Mouse (Mus musculus): ENCODE data around the gene Kcne1.
A peak's percentile ranks its signal among the peaks of the same experiment; 100 is the strongest.

Kcne1 gene

DNA sequence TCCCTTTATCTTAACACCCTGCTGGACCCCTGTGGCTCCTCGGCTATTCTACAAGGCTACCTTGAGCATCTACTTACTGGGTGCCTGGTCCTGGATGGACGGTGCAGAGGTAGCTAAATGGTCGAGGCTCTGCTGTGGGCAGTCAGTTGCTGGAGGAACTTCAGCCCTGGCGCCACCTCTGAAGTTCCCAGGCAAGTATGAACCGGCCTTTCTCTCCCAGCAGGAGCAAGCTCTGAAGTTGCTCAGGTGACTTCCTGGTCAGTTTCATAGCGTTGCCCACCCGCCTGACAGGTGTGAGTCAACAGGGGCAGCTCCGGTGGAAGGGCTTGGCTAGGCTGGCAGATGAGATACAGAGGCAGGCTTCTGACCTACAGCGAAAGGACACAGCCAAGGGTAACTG, at the start of gene Kcne1:
Gene Kcne1, minus strand, starts transcription at position 240 of the 400 bp plus-strand sequence.
- DNase-seq (ENCODE audit: low read depth) = no peak

DNA sequence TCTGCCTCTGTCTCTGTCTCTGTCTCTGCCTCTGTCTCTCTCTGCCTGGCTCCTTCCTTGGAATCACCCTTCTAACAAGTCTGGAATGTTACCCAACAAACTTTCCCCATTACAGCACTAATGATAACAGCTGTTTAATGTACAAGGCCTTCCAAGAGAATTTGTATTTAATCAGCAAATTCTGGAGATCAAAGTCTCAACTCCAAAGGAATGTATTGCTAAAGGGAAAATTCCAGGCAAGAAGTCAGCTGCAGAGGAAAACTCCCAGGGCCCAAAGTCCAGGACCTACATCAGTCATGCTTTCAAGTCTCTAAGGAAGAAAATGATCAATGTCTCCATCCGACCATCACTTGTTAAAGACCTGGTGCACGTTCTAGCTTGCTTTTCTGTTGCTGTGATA, 48.6 kb upstream of the Kcne1 start:
- DNase-seq (ENCODE audit: low read depth) = no peak

DNA sequence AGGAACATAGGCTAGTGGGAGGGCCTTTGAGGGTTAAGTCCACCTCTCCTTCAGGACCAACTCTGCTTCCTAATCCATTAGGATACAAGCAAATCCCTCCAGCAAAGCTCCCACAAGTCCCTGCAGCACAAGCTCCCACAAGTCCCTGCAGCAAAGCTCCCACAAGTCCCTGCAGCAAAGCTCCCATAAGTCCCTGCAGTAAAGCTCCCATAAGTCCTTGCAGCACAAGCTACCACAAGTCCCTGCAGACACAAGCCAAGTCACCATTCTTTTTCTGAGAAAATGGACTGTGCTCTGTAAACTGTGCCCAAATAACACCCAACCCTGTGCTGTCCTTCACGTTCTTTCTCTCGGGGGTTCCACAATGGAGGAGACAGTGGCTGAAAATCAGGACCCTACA, 44.9 kb upstream of the Kcne1 start:
- DNase-seq (ENCODE audit: low read depth) = no peak

DNA sequence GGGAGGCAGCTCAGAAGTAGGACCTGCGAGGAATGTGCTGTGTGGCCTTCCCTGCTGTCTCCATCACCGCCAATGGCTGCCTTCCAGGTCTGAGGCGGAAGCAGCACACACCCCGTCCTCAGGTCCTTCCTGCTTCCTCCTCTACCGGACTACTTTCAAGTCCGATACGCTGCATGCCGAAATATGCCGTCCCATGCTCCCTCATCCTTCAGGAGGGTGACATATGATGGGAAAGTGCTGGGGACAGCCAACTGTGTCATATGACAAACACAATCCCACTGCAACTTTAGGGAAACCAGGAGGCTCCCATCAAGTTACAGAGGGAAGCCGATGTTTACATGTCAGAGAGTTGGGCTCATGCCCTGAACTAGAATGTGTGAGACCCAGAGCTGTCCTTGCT, 43.8 kb upstream of the Kcne1 start:
- no peak for DNase-seq (ENCODE audit: low read depth)

DNA sequence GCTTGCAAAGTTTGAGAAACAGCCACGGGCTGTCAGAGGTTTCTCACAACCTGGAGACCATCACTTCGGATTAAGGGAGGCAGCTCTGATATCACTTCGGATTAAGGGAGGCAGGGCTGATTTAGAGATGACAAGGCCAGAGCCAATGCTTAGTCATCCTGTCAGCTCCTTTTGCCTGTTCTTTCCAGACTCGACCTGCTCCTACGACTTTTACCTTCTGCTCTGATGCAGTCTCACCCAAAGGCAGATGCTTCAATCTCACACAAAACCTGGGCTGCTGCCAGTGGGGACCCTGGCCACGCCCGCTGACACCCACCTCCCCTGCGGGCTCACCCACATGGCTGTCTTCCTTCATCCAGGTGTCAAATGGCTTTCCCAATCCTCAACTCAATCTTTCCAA, 42.9 kb upstream of the Kcne1 start:
- no peak for DNase-seq (ENCODE audit: low read depth)

DNA sequence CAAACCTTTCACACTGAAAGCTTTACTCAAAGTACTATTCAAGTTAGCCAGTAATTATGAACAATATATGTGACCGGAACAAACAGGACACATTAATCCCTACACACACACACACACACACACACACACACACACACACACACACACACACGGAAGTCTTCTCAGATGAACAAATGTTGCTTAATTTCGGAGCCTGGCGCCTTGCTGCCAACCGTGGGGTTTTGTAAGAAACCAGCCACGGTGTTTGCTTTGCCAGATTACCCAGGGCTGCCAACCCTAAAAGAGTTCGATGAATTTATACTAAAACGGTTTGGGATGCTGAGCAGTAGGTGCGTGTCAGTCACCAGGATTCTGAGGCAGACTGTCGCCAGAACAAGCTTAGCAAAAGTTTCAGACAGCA, 41.9 kb upstream of the Kcne1 start:
- no peak for DNase-seq (ENCODE audit: low read depth)

DNA sequence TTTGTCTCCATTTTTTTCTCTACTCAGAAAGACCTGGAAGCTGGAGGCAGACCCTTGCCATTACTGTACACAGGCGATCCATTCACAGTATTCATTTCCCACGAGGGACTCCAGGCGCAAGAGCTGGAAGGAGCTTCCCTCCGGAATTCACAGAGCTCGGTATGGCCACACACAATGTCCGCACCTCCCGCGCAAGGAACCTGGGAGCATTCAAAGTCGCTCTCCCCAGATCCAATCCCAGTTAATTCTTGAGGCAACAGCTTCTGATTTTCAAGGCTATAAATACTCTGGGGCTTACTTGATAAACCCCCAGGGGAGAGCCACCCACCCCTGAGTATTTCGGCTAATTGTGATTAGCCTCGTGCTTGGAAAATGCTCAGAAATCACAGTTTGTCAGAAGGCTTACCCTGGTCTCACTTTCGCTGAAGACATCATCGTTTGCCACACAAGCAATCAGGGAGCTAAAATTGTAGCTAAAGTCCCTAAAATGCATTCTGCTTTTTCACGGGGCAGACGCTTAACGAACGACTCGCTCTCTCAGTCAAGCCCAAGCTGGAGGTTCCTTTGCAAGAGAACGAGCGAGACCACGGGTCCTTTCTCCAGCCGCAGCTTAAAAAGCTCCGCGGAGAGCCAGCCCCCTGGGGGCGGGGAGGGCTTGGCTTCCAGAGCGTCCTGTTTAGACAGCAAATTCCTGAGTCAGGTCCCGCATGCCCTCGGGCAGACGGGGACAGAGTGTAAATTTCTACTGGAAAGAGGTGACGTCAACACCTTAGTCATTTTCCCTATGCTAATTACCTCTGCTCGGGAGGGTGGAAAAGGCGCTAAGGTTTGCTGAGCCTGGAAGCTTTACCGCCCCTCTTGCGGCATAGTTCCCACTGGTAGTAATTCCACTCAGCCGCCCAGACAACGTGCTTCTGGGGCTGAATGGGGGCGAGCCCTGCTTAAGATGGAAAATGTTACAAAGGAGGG, 40.5 kb upstream of the Kcne1 start:
- DNase-seq (ENCODE audit: low read depth) = no peak

DNA sequence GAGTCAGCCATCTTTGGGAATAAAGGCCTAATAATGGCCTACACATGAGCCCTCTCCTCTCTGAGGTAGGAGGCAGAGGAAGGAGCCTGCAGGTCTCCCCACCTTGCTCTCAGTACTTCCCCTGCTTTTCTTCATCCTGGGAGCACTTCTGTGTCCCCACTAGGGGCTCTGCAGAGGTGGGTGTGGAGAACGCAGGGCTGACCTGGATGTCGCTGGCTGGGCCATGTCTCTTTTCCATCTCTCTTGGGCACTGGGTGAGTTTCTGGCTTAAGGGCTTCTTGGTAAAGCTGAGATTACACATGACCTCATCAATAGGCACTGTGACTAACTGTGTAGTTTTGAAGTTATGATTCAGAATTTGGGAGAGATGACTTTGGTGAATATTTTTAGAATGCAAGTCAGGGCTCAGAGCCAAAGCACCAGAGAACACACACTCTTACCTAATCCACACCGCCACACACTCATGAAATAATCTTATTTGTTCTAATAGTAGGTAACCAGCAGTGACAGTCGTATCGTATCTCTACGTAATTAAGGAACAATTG, 39.4 kb upstream of the Kcne1 start:
- no peak for DNase-seq (ENCODE audit: low read depth)

DNA sequence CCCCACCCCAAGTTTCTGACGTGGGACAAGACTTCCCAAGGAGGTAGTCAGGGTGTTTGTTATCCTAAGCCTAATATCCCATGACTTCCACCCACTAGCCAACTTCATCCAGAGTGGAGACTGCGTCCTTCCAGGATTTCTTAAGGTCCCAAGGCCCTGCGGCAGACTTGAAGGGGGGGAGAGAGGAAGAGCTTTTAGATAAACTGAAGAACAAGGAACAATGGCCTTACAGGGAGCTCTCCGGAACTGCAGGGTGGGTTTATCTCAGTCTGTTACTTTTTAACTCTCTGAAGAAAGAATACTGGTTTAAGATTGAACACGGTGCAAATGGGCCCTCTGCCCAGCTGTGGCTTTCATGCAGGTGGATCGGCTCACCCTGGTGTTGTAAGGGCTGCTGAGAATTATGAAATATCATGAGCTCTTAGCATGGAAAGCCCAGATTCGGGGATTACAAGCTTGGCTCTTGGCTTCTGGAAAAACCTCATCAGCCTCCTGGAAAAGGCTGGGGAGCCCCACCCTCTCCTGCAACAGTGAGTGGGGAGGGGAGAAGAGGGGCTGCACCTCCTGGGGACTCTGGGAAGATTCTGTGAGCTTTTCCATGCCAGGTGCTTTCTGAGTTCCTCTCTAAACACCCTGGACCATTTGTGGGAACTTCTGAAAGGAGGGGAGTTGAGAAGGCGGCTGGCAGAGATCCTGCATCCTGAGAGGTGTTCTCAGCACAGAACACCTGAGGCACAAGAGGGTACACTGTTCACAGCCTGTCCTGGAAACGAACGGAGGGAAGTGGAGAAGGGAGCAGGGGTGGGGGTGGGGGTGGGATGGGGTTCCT, 38.7 kb upstream of the Kcne1 start:
- no peak for DNase-seq (ENCODE audit: low read depth)

DNA sequence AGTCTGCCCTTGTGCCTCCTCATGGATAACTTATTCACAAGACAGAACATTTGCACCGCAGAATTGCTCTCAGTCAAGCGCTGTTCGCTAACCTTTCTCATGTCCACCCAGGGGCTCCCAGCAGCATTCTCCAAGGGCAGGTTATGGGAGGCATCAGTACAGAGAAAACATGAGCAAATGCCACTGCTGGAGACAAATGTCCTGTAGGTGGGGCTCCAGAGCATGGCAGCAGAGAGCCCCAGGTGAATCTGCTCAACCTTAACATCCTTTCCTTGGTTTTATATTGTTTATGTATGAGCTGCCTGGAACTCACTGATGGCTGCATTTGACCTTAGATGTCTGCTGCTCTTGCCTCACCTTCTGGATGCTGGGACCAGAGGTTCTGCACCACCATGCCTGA, 34.5 kb upstream of the Kcne1 start:
- DNase-seq (ENCODE audit: low read depth) = no peak

DNA sequence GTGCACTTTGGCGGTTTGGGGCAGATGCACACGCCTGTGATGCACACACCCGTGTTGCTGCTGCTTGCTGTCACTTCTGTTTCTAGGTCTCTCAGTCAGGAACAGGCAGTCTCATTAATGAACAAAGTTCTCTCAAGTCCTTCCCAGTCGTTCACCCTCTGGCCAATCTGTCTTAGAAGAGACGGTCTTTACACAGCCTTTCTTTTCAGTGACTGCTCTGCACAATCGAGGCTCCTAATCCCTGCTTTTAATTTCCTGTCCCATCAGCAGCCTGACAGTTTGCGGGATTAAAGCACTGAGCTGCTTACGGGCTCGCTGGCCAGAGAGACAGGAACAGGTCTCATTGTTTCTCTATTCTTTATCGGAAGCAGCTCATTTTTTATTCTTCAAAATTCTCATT, 28.4 kb upstream of the Kcne1 start:
- no peak for DNase-seq (ENCODE audit: low read depth)

DNA sequence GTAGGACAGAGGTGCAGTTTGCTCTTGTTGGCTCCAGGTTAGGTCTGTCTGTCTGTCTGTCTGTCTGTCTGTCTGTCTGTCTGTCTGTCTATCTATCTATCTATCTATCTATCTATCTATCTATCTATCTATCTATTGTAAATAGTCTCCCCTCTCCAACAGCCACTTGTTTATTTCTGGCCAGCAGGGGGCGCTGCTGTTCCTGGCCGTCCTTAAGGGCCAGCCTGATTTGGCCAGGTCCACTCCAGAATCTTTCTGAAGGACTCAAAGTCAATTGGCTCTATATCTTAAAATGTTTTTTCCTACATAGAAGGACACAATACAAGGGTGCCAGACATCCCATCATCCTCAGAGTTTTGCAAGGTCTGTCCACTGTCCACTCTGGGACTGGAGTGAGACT, 25.8 kb upstream of the Kcne1 start:
- peak; percentile 27 for DNase-seq (ENCODE audit: low read depth)

DNA sequence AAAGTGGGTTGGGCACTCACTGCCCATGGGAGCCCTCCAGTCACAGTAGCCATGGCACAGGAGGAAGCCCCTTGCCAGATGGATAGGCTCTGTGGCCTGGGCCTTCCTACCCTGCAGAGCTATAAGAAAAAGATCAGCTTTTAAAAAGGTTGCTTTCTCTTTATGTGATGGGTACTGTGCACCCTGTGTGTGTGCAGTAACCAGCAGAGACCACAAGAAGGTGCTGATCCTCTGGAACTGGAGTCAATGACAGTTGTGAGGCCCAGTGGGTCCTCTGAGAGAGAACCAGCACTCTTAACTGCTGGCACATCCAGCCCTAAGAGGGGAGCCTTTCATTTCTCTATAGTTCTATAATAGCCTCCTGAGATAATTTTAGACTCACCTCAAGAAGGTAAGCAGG, 24.1 kb upstream of the Kcne1 start:
- no peak for DNase-seq (ENCODE audit: low read depth)

DNA sequence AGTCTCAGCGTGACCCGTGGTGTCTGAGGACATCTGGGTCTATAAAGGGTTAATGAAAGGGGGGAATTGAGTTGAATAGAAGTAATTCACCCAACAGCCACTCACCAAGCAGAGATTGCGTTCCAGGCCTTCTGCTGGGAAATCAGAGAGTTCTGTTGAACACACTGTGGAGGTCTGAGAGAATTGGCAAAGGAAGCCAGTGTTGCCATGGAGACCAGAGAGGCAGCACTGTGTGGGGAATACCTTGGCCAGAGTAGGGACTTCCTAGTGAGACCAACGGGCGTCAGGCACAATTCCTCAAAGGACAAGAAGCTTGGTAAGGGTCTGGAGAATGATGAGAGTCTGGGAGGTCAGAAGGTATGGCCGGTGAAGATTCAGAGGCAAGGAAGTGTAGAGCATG, 23.2 kb upstream of the Kcne1 start:
- no peak for DNase-seq (ENCODE audit: low read depth)

DNA sequence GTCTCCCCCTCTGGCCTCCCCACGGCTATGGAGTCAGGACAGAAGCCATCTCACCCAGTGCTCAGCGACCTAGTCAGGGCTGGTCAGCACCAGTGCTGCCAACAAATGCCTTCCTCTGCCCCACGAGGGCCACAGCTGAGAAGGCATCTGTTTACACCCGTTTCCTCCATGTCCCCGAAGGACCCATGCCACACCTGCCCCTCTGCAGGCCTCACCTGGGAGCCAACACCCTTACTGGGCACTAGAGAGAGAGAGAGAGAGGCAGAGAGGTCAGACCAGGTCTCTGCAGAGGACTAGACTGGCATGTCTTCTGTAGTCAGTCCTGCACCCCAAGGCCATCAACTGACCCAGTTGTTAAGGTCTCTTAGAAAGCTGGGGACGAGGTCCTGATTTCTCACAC, 21.8 kb upstream of the Kcne1 start:
- no peak for DNase-seq (ENCODE audit: low read depth)

DNA sequence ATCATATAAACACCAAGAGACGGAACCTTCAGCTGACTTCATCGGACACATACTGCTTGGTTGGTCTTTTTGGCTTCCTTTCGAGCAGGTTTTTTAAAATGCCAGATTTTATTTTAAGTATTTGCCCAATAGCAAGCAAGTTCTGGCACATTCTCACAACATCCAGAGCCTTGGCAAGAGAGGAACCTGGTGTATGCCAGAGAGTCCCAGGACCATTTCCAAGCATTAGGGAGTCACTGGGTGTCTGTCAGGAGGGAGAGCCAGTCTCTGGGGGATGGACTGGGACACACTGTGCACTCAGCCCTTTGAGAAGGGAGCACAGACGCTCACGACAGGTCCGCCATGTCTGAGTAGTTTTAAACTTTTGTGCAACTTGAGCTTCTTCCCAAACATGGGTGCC, 17.7 kb upstream of the Kcne1 start:
- DNase-seq (ENCODE audit: low read depth) = no peak

DNA sequence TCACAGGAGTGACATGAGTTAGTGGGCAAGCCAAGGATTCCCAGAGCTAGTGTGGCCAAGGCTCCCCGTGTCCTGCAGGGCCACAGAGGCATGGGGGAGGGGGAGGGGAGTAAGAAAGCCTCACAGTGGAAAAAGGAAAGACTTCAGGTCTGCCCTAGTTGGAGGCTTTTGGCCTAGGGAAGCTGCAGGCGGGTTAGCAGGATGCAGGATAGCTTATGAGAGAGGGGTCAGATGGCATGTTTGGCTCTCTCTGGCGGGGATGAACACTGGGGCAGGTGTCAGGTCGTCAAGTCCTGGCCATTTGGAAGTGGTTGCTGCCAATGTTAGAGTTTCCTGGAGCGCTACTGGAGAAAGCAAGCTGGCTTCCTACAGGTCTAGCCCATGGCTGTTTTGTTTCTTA, 12.4 kb upstream of the Kcne1 start:
- DNase-seq (ENCODE audit: low read depth) = no peak

DNA sequence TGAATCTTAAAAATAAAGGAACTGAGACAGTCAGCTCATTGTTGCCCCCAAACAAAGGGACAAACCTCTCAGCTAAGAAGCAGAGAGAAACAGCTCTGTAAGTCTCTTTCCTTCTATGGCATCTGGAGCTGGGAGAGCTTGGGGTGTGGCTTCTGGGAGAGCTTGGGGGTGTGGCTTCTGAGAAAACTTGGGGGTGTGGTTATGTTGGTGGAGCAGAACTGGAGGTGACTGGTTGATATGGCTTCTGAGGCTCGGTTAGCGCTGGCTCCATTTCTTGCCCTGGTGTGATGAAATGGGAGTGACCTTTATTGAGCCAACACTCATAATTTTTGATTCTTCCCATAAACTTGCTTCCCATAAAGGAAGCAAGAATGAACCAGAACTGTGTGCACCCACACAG, 10.0 kb upstream of the Kcne1 start:
- peak; percentile 82 for DNase-seq (ENCODE audit: low read depth)

DNA sequence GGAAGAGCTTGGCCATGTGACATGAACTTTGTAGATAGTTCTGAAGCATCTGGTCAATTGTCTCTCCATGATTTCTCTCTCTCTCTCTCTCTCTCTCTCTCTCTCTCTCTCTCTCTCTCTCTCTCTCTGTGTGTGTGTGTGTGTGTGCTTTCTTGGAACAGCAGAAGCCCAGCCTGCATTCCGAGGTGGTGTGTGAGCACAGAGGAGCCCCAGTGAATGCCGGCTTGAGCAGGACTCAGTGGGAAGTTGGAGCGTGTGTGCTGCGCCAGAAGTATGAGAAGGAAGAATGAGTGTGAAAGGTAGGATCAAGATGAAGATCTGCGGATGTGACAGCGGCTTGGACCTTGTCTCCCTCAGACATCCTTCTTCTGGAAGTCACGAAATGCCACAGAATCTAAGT, 6.2 kb upstream of the Kcne1 start:
- DNase-seq (ENCODE audit: low read depth) = no peak

DNA sequence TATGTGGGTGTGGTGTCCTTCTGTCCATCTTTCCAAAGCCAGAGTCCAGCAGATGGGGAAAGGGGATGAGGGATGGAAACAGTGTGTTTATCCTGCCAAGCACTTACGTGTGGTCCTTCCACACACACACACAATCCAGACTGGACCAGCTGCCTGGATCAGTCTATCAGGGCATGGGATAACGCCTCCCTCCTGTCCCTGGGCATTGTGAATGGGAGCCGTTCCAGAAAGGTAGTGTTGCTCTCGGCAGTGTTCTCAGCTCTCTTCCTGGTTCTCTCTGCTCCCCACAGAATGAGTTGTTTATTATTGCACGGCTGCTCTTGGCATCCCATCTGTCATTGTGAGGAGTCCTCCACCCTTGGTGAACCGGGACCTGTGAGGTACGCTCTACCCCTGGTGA, 1.4 kb upstream of the Kcne1 start:
- no peak for DNase-seq (ENCODE audit: low read depth)

DNA sequence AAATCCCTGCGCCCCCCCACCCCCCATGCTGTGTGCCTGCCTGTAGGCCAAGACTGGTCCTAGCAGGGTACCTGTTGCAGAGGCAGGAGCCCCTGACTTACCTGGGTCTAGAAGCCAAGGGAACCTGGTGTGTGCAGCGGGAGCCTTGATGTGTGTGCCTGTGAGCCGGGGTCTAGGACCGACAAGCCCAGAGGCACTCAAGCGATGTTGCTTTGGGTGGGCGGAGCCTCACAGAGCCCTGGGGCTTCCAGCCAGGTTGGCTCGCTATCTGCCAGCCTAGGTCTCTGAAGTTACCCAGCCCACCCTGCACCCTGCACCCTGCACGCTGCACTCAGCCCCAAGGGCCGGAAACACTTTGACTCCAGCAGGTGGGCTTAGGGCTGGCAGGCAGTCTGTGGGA, 534 bp downstream of the Kcne1 start:
- DNase-seq (ENCODE audit: low read depth) = no peak

DNA sequence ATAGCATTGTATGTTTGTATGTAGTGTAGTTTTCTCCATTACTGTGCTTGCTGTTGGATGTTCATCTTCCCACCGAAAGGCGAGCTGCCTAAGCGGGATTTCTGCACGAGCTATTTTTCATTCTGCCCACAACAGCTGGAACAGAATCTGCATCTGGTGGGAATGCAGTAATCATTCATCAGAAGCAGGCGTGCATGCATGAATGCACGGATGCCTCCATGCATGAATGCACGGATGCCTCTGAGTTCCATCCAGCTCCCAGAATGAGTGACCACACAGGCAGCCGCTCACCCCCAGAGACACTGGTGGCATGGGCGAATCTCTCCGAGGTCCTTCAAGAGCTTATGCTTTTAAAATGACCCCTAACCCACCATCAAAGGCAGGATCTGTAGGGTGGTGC, 1.7 kb downstream of the Kcne1 start:
- no peak for DNase-seq (ENCODE audit: low read depth)

DNA sequence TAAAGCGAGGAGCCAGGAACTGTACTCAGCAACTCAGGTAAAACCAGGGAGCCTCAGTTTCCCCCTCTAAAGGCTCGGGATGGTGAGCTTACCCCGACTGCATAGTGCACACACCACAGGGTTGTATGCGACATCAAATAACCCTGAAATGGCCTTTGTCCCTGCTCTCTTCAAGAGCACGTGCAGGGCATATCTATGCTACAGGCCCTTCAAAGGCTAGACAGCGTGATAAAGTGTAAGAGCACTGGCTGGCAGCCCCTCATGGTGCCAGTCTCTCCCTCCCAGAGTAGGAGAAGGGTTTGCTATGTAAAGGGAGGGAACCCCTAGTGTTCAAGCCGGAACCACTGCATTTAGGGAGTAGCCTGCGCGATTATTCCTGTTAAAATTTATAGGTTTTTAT, 2.2 kb downstream of the Kcne1 start:
- no peak for DNase-seq (ENCODE audit: low read depth)

Data from c-Kit-positive CD71-positive TER-119-negative erythroid progenitor cells, embryonic 14.5 days (primary cell).